Mouse (Mus musculus) lung, embryonic 14.5 days (tissue): ENCODE data around the gene Izumo1r. TPM values are rescaled to one million over a fixed set of nuclear protein-coding genes. Genes with fewer than 3 reads are reported as not detected.

Experiments used
- ATAC-seq: fragments of 200-750 bp; cut with Nextera tagmentation; 2 replicates; pipeline ENCODE4 v1.8.0; 2017; ENCODE audit warnings: mild to moderate bottlenecking, moderate TSS enrichment, moderate library complexity; ENCODE audit not compliant: insufficient read depth
- DNase-seq: peaks from one replicate; pipeline ENCODE4 v3.0.0-alpha.2; 2015
- H3K27ac ChIP-seq: fragments of 300-500 bp; sonication (generic); 2 replicates; pipeline ENCODE4 v1.5.1; 2014; ENCODE audit warnings: low read depth, mild to moderate bottlenecking, moderate library complexity
- H3K27me3 ChIP-seq: fragments of 300-500 bp; sonication (generic); 2 replicates; pipeline ENCODE4 v1.6.1; 2014; ENCODE audit warnings: low read length, control low read depth; ENCODE audit not compliant: insufficient read depth
- H3K36me3 ChIP-seq: fragments of 300-500 bp; sonication (generic); 2 replicates; pipeline ENCODE4 v1.6.1; 2014; ENCODE audit warnings: control low read depth; ENCODE audit not compliant: insufficient read depth
- H3K4me1 ChIP-seq: fragments of 300-500 bp; sonication (generic); 2 replicates; pipeline ENCODE4 v1.6.1; 2014; ENCODE audit warnings: antibody characterized with exemption, control low read depth; ENCODE audit not compliant: insufficient read depth
- H3K4me2 ChIP-seq: fragments of 300-500 bp; sonication (generic); 2 replicates; pipeline ENCODE4 v1.6.1; 2014; ENCODE audit warnings: mild to moderate bottlenecking
- H3K4me3 ChIP-seq: fragments of 300-500 bp; sonication (generic); 2 replicates; pipeline ENCODE4 v1.5.1; 2014; ENCODE audit warnings: low read depth, low read length
- H3K9ac ChIP-seq: fragments of 300-500 bp; sonication (generic); 2 replicates; pipeline ENCODE4 v1.6.1; 2014
- H3K9me3 ChIP-seq: fragments of 300-500 bp; sonication (generic); 2 replicates; pipeline ENCODE4 v1.6.1; 2016; ENCODE audit warnings: low read depth, low read length, control low read depth
- CTCF ChIP-seq: IDR thresholded peaks from 2 replicates; pipeline ENCODE4 v1.5.1; 2016; ENCODE audit warnings: antibody characterized with exemption, low read depth
- WGBS: fragments of 180-500 bp; shearing (Covaris S2); extraction: QIAGEN DNeasy Blood & Tissue Kit; methylation state at CpG from one replicate; pipeline ENCODE4 v1.1.7; 2014; 5-methylcytosine and 5-hydroxymethylcytosine counted together
- polyA plus RNA-seq: library from polyadenylated mRNA; unstranded; fragments of >200 nt; fragmentation: Nextera tagmentation; extraction: Ambion mirVana; gene quantifications from 2 replicates; pipeline ENCODE4 v1.2.1, GENCODE M21; 2014

Gene Izumo1r
- polyA plus RNA-seq, 1 experiment from 2014 or later: 0.34 TPM

DNA sequence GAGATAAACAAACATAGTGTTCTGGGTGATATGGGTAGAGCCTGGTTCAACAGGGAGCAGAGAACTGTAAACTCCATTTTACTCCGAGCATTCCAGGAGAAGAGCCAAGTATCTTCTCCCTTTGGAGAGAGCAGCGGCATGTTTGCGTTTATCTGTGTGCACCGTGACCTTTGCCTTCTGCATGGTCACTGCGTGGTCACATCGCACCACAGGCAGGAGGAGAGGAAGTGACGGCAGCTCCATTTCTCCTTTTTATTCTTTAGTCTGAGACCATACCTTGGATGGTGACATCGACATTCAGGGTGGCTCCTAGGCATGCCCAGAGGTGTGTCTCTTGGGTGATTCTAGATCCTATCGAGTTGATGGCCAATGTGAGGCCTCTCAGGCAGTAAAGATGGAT is 10.4 kb downstream of the Izumo1r start:
- ATAC-seq: no peak
- 65% methylated on average over 9 of the region's 9 CpGs for WGBS
- no peaks in the 10 kb centered on the region for H3K9me3 ChIP-seq

GRCm38 (mm10) chr9:14891891-14892290 is 11.9 kb downstream of the Izumo1r start:
- no peak for TF ChIP-seq CTCF
- H3K27me3 ChIP-seq: no peaks in the 10 kb centered on the region
- no peak overlapping the region for H3K9ac ChIP-seq
- H3K36me3 ChIP-seq: no peaks in the 10 kb centered on the region
- WGBS: 78% methylated on average over 5 of the region's 5 CpGs
- H3K4me2 ChIP-seq: no peak overlapping the region
- H3K27ac ChIP-seq: no peak overlapping the region
- DNase-seq (no peak), ATAC-seq (no peak)
- no peaks in the 10 kb centered on the region for H3K9me3 ChIP-seq
- no peaks in the 10 kb centered on the region for H3K4me1 ChIP-seq
- no peak overlapping the region for H3K4me3 ChIP-seq

More for the DNA sequence above, 10.4 kb downstream of the Izumo1r start:
- Histone ChIP-seq H3K9ac (no peak overlapping the region), H3K4me1 (no peaks in the 10 kb centered on the region), H3K36me3 (no peaks in the 10 kb centered on the region), H3K4me2 (no peak overlapping the region), H3K4me3 (no peak overlapping the region), H3K27ac (no peak overlapping the region), H3K27me3 (no peaks in the 10 kb centered on the region)
- no peak for DNase-seq
- TF ChIP-seq CTCF: no peak

GRCm38 (mm10) chr9:14890699-14891098 is 13.1 kb downstream of the Izumo1r start:
- no peak for ATAC-seq
- Histone ChIP-seq H3K36me3 (no peaks in the 10 kb centered on the region), H3K4me1 (no peaks in the 10 kb centered on the region), H3K27ac (no peak overlapping the region), H3K9me3 (no peaks in the 10 kb centered on the region), H3K9ac (no peak overlapping the region), H3K4me2 (no peak overlapping the region), H3K27me3 (no peaks in the 10 kb centered on the region), H3K4me3 (no peak overlapping the region)
- DNase-seq: no peak
- WGBS: 93% methylated on average over 3 of the region's 3 CpGs
- no peak for TF ChIP-seq CTCF

GRCm38 (mm10) chr9:14888671-14889070 is 15.1 kb downstream of the Izumo1r start:
- WGBS: 52% methylated on average over 6 of the region's 6 CpGs
- H3K36me3 ChIP-seq: no peaks in the 10 kb centered on the region
- no peak overlapping the region for H3K4me3 ChIP-seq
- no peaks in the 10 kb centered on the region for H3K9me3 ChIP-seq
- no peaks in the 10 kb centered on the region for H3K4me1 ChIP-seq
- H3K27ac ChIP-seq: no peak overlapping the region
- H3K4me2 ChIP-seq: no peak overlapping the region
- DNase-seq (no peak), ATAC-seq (0 out of 2 replicates have a peak, but pooled peaks have one; percentile 36)
- H3K9ac ChIP-seq: no peak overlapping the region
- no peaks in the 10 kb centered on the region for H3K27me3 ChIP-seq
- TF ChIP-seq CTCF: no peak

- DNase-seq: no peak
- H3K36me3 ChIP-seq: no peaks in the 10 kb centered on the region
- 67% methylated on average over 6 of the region's 6 CpGs for WGBS
- H3K4me1 ChIP-seq: no peaks in the 10 kb centered on the region
- no peak for TF ChIP-seq CTCF
- H3K27ac ChIP-seq: no peak overlapping the region
- H3K27me3 ChIP-seq: no peaks in the 10 kb centered on the region
- no peaks in the 10 kb centered on the region for H3K9me3 ChIP-seq
- ATAC-seq: peak; percentile 39; the same call in 1 of the 2 replicates
- no peak overlapping the region for H3K4me2 ChIP-seq
- no peak overlapping the region for H3K4me3 ChIP-seq
- H3K9ac ChIP-seq: no peak overlapping the region
Observed at GRCm38 (mm10) chr9:14887787-14888382, 15.9 kb downstream of the Izumo1r start.

DNA sequence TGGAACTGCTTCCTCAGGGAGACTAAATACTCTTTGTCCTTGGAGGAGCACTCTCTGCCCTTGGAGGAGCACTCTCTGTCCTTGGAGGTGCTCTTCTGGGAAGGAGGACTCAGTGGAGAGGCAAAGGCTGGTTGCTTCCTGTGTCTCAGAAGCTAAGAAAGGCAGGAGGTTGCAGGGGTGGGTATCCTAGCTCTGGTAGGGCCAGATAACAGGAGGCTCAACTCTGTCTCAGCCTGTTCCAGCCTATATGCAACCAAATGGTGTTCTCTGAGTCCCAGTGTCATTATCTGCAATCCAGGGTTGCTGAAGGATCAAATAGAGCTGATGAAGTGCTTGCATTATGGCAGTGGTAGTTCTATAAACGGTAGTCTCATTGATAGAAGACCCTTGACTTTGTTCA is 17.8 kb downstream of the Izumo1r start:
- H3K9ac ChIP-seq: no peak overlapping the region
- no peaks in the 10 kb centered on the region for H3K9me3 ChIP-seq
- 38% methylated on average over 1 of the region's 1 CpGs for WGBS
- no peak overlapping the region for H3K4me3 ChIP-seq
- H3K27me3 ChIP-seq: no peaks in the 10 kb centered on the region
- no peak overlapping the region for H3K27ac ChIP-seq
- DNase-seq (no peak), ATAC-seq (no peak)
- no peak overlapping the region for H3K4me2 ChIP-seq
- no peaks in the 10 kb centered on the region for H3K4me1 ChIP-seq
- H3K36me3 ChIP-seq: no peaks in the 10 kb centered on the region
- no peak for TF ChIP-seq CTCF

GRCm38 (mm10) chr9:14885151-14885550 is 18.6 kb downstream of the Izumo1r start:
- ATAC-seq (no peak), DNase-seq (no peak)
- Histone ChIP-seq H3K27me3 (no peaks in the 10 kb centered on the region), H3K4me1 (no peaks in the 10 kb centered on the region), H3K9ac (no peak overlapping the region), H3K36me3 (no peaks in the 10 kb centered on the region), H3K4me3 (no peak overlapping the region), H3K4me2 (no peak overlapping the region), H3K9me3 (no peaks in the 10 kb centered on the region), H3K27ac (no peak overlapping the region)
- TF ChIP-seq CTCF: peak; percentile 31
